Mouse (Mus musculus): ENCODE data around the gene Cdca8. TPM values are rescaled to one million over a fixed set of nuclear protein-coding genes. Genes with fewer than 3 reads are reported as not detected.

Cdca8 gene
- polyA plus RNA-seq, 1 experiment = 99.2 TPM

DNA sequence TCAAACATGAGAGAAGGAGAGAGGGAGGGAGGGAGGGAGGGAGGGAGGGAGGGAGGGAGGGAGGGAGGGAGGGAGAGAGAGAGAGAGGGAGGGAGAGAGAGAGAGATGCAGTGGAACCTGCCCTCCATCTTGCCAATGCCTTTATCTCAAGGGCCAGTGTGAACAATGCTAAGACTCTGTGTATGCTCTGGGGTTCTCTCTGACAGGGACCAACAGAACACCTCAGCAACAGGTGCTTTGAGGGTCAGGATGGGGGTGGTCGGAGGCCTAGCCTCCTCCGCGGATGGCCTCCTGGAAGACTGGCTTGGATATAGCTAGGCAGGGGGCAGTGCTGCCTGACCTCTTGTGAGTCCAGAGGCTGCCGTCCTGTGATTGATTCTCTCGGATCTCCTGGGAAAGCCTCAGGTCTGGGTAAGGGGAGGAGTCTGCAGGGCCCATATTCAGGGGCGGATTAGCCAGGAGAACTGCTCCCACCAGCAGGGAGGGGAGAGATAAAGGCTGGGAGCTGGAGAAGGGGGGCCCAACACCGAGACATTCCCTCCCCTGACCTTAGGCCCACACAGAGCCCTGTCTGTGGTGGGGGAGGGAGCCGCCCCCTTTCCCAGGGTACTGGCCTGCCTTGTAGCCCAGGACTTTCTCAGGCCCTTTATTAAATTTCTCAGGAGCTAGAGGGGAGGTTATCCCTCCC lies 25.9 kb upstream of the Cdca8 start:
- no peak for TF ChIP-seq POLR2A (IDR thresholded peaks at IDR 0.05; ENCODE audit: borderline replicate concordance, control insufficient read depth, low read depth, low read length)
- no peak for TF ChIP-seq CTCF (IDR thresholded peaks at IDR 0.05; ENCODE audit: control insufficient read depth, insufficient read depth, low read length)
- Histone ChIP-seq H3K27ac (ENCODE audit: control insufficient read depth, insufficient read depth, low read depth, low read length, poor library complexity) (no peak overlapping the region), H3K4me1 (ENCODE audit: control insufficient read depth, insufficient read depth, low read length) (no peaks in the 10 kb centered on the region), H3K4me3 (replicated peaks; ENCODE audit: control insufficient read depth, low read depth, low read length) (no peak overlapping the region)
- WGBS = 72% methylated on average over 8 of the region's 8 CpGs

DNA sequence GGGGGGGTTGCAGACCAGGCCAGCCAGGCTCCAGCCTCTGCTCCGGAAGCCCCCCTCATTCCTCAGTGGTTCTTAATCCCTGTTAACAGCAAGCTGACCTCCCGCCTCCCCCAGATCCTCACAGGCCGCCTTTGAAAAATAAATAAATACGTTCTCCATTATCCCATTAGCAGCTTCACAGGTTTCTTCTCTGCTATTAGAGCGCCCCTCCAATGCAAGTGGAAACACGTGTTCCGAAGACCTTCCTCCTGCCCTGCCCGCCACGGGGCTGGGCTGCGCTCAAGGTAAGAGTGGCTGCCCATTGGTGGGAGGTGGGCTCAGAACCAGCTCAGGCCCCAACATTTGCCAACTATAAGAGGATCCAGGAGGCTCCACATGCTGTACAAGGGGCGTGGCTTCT lies 23.5 kb upstream of the Cdca8 start:
- H3K4me3 ChIP-seq (replicated peaks; ENCODE audit: control insufficient read depth, low read depth, low read length) = no peak overlapping the region
- no peaks in the 10 kb centered on the region for H3K4me1 ChIP-seq (ENCODE audit: control insufficient read depth, insufficient read depth, low read length)

DNA sequence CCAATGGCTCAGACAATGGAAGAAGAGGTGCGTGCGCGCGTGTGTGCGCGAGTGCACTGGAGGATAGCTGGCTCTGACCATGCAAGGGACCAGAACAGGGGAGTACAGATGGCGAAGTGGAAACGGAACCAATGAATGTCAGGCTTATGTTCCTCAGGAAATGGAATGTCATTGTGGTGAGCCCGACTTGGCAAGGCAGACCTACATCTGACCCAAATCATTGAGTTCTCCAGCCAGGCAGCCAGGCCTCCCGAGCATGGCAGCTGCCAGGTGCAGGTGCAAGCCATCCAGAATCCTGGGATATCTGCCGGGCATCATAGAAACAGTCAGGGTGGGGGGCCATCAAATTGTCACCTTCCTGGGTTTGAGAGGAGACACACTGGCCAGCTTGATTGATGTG lies 21.8 kb upstream of the Cdca8 start:
- no peak for TF ChIP-seq POLR2A (IDR thresholded peaks at IDR 0.05; ENCODE audit: borderline replicate concordance, control insufficient read depth, low read depth, low read length)
- no peak for TF ChIP-seq CTCF (IDR thresholded peaks at IDR 0.05; ENCODE audit: control insufficient read depth, insufficient read depth, low read length)
- Histone ChIP-seq H3K4me1 (ENCODE audit: control insufficient read depth, insufficient read depth, low read length) (no peaks in the 10 kb centered on the region), H3K4me3 (replicated peaks; ENCODE audit: control insufficient read depth, low read depth, low read length) (no peak overlapping the region), H3K27ac (ENCODE audit: control insufficient read depth, insufficient read depth, low read depth, low read length, poor library complexity) (no peak overlapping the region)
- WGBS = 15% methylated on average over 11 of the region's 11 CpGs

More for the DNA sequence above, 23.5 kb upstream of the Cdca8 start:
- no peak for TF ChIP-seq POLR2A (IDR thresholded peaks at IDR 0.05; ENCODE audit: borderline replicate concordance, control insufficient read depth, low read depth, low read length)
- no peak for TF ChIP-seq CTCF (IDR thresholded peaks at IDR 0.05; ENCODE audit: control insufficient read depth, insufficient read depth, low read length)
- WGBS = 84% methylated on average over 11 of the region's 11 CpGs
- H3K27ac ChIP-seq (ENCODE audit: control insufficient read depth, insufficient read depth, low read depth, low read length, poor library complexity) = no peak overlapping the region

- TF ChIP-seq CTCF (IDR thresholded peaks at IDR 0.05; ENCODE audit: control insufficient read depth, insufficient read depth, low read length) (no peak), POLR2A (IDR thresholded peaks at IDR 0.05; ENCODE audit: borderline replicate concordance, control insufficient read depth, low read depth, low read length) (no peak)
- Histone ChIP-seq H3K4me3 (replicated peaks; ENCODE audit: control insufficient read depth, low read depth, low read length) (no peak overlapping the region), H3K4me1 (ENCODE audit: control insufficient read depth, insufficient read depth, low read length) (no peaks in the 10 kb centered on the region), H3K27ac (ENCODE audit: control insufficient read depth, insufficient read depth, low read depth, low read length, poor library complexity) (no peak overlapping the region)
- 42% methylated on average over 11 of the region's 11 CpGs for WGBS
Observed at GRCm38 (mm10) chr4:124959062-124959461, 20.0 kb upstream of the Cdca8 start.

GRCm38 (mm10) chr4:124957284-124957683 lies 18.2 kb upstream of the Cdca8 start:
- TF ChIP-seq POLR2A (IDR thresholded peaks at IDR 0.05; ENCODE audit: borderline replicate concordance, control insufficient read depth, low read depth, low read length) (no peak), CTCF (IDR thresholded peaks at IDR 0.05; ENCODE audit: control insufficient read depth, insufficient read depth, low read length) (no peak)
- Histone ChIP-seq H3K4me3 (replicated peaks; ENCODE audit: control insufficient read depth, low read depth, low read length) (no peak overlapping the region), H3K4me1 (ENCODE audit: control insufficient read depth, insufficient read depth, low read length) (no peaks in the 10 kb centered on the region), H3K27ac (ENCODE audit: control insufficient read depth, insufficient read depth, low read depth, low read length, poor library complexity) (no peak overlapping the region)
- 80% methylated on average over 2 of the region's 2 CpGs for WGBS

DNA sequence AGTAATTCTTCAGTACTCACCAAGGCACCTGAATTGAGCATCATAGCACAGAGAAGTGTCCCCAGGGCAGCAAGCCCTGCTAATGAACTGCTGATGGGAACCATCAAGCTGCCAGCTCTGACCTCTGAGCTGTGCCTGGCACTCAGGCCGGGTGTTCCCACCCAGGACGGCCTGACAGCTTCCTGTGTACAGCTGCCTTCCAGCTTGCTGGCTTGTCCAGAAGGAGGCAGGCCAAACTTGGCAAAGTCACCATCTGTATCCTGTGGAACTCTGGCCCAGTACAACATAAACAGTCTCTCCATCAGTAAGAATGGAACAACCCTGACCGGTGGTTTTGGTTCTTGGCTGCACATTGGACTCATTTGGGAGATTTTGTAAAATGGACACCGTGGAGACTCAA lies 14.4 kb upstream of the Cdca8 start:
- H3K27ac ChIP-seq (ENCODE audit: control insufficient read depth, insufficient read depth, low read depth, low read length, poor library complexity) = no peak overlapping the region
- no peak for TF ChIP-seq CTCF (IDR thresholded peaks at IDR 0.05; ENCODE audit: control insufficient read depth, insufficient read depth, low read length)
- TF ChIP-seq POLR2A (IDR thresholded peaks at IDR 0.05; ENCODE audit: borderline replicate concordance, control insufficient read depth, low read depth, low read length) = no peak
- WGBS = 46% methylated on average over 4 of the region's 4 CpGs
- H3K4me3 ChIP-seq (replicated peaks; ENCODE audit: control insufficient read depth, low read depth, low read length) = no peak overlapping the region
- no peaks in the 10 kb centered on the region for H3K4me1 ChIP-seq (ENCODE audit: control insufficient read depth, insufficient read depth, low read length)

- no peak overlapping the region for H3K4me3 ChIP-seq (replicated peaks; ENCODE audit: control insufficient read depth, low read depth, low read length)
- H3K27ac ChIP-seq (ENCODE audit: control insufficient read depth, insufficient read depth, low read depth, low read length, poor library complexity) = no peak overlapping the region
- 33% methylated on average over 10 of the region's 10 CpGs for WGBS
- H3K4me1 ChIP-seq (ENCODE audit: control insufficient read depth, insufficient read depth, low read length) = no peaks in the 10 kb centered on the region
- TF ChIP-seq CTCF (IDR thresholded peaks at IDR 0.05; ENCODE audit: control insufficient read depth, insufficient read depth, low read length) (no peak), POLR2A (IDR thresholded peaks at IDR 0.05; ENCODE audit: borderline replicate concordance, control insufficient read depth, low read depth, low read length) (no peak)
Observed at GRCm38 (mm10) chr4:124951036-124951433, 11.9 kb upstream of the Cdca8 start.

DNA sequence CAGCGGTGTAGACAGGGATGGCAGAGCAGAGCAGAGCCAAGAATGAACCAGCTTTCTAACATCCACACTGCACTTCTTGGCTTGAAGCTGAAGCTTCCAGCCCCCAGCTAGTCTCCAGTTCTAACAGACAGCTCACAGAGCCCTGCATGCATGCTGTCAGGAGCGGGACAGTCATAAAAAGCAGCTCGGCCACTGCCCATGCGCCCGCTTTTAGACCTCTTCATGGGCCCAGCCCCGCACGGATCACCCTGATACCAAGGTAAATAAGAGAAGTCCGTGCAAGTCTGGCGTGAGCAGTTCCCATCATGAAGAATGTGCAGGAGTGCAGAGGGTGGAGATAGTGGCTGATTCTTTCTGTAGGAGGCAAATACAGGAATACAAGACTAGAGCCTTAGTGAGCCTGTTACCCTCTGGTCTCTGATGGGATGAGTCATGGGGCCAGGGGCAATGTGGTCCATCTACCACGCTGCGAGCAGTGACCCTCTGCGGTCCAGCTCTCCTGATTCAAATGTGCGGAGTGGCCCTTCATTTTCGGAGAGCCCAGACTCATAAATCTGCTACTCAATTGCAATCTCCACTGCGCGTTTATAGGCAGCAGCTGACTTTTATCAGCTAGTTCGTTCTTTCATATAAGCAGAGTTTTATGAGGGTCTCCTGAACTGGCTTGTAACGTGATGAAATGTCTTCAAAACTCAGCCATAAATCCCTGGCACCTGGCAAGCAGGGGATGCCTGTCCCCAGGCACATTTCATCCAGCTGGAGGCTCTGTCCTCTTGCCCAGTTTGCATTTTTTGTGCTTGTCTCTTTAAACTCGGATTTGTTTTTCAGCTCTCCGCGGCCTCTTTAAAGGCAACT lies 11.3 kb upstream of the Cdca8 start:
- WGBS = 83% methylated on average over 21 of the region's 21 CpGs
- H3K27ac ChIP-seq (ENCODE audit: control insufficient read depth, insufficient read depth, low read depth, low read length, poor library complexity) = no peak overlapping the region
- no peaks in the 10 kb centered on the region for H3K4me1 ChIP-seq (ENCODE audit: control insufficient read depth, insufficient read depth, low read length)
- H3K4me3 ChIP-seq (replicated peaks; ENCODE audit: control insufficient read depth, low read depth, low read length) = no peak overlapping the region
- TF ChIP-seq CTCF (IDR thresholded peaks at IDR 0.05; ENCODE audit: control insufficient read depth, insufficient read depth, low read length) (no peak), POLR2A (IDR thresholded peaks at IDR 0.05; ENCODE audit: borderline replicate concordance, control insufficient read depth, low read depth, low read length) (no peak)
